Mouse (Mus musculus): ENCODE measurements at regions not wholly inside any gene's neighbourhood (a gene's known extent, or its start where the extent isn't known, plus 50 kb on each side); places are given as distances from the start of the nearest gene placed in this dataset.

- TF ChIP-seq CTCF (IDR thresholded peaks at IDR 0.05; ENCODE audit: low read depth, low read length) (no peak), GATA1 (IDR thresholded peaks at IDR 0.05; ENCODE audit: borderline replicate concordance, low read length) (no peak), GATA2 (IDR thresholded peaks at IDR 0.05; ENCODE audit: borderline replicate concordance, low read depth, low read length) (no peak), TAL1 (conservative IDR thresholded peaks at IDR 0.05; ENCODE audit: low read depth, low read length) (no peak)
Measured at GRCm38 (mm10) chr9:91207281-91207680, 154.9 kb upstream of the Zic4 start.
